Mouse (Mus musculus): Measurements from ENCODE around the gene Tpp1. TPM values are rescaled to one million over a fixed set of nuclear protein-coding genes. Genes with fewer than 3 reads are reported as not detected.

Tpp1 gene
- 10 to 100 TPM; 29.5 to 30.0 TPM for total RNA-seq (2021)
- long read RNA-seq, experiment 1, transcript Tpp1-201 (13 exons, 3,558 nt) = major isoform, 27 of 40 reads
- long read RNA-seq, experiment 1, partial matches to known transcripts = 10 of 40 reads
- long read RNA-seq, experiment 1, other reads (novel, unspliced or antisense) = 3 of 40 reads
- long read RNA-seq, experiment 2, transcript Tpp1-201 (13 exons, 3,558 nt) = major isoform, 15 of 29 reads
- long read RNA-seq, experiment 2, partial matches to known transcripts = 7 of 29 reads
- long read RNA-seq, experiment 2, other reads (novel, unspliced or antisense) = 7 of 29 reads

GRCm38 (mm10) chr7:105751491-105752433 lies at the start of gene Tpp1:
Tpp1 (minus strand) TSS chr7:105752235.
- DNase-seq = peak; percentile 78

- DNase-seq = no peak
Observed at GRCm38 (mm10) chr7:105796972-105797371, 44.9 kb upstream of the Tpp1 start.

- no peak for DNase-seq
Observed at GRCm38 (mm10) chr7:105795759-105796366, 43.8 kb upstream of the Tpp1 start.

GRCm38 (mm10) chr7:105793701-105794100 lies 41.7 kb upstream of the Tpp1 start:
- DNase-seq = no peak

GRCm38 (mm10) chr7:105791147-105791546 lies 39.1 kb upstream of the Tpp1 start:
- no peak for DNase-seq

GRCm38 (mm10) chr7:105787285-105788140 lies 35.5 kb upstream of the Tpp1 start, which contains the start of gene Dchs1:
Dchs1 (minus strand) TSS chr7:105787654.
- DNase-seq = peak; percentile 44

GRCm38 (mm10) chr7:105786506-105787284 lies 34.7 kb upstream of the Tpp1 start:
- DNase-seq = no peak

- DNase-seq = no peak
Observed at GRCm38 (mm10) chr7:105784556-105784955, 32.5 kb upstream of the Tpp1 start.

- DNase-seq = no peak
Observed at GRCm38 (mm10) chr7:105783861-105784260, 31.8 kb upstream of the Tpp1 start.

GRCm38 (mm10) chr7:105778553-105779265 lies 26.7 kb upstream of the Tpp1 start:
- DNase-seq = no peak

GRCm38 (mm10) chr7:105777797-105778552 lies 25.9 kb upstream of the Tpp1 start:
- peak; percentile 62 for DNase-seq

- no peak for DNase-seq
Observed at GRCm38 (mm10) chr7:105777316-105777715, 25.3 kb upstream of the Tpp1 start.

- DNase-seq = no peak
Observed at GRCm38 (mm10) chr7:105776026-105776425, 24.0 kb upstream of the Tpp1 start.

GRCm38 (mm10) chr7:105774661-105775060 lies 22.6 kb upstream of the Tpp1 start:
- no peak for DNase-seq

- no peak for DNase-seq
Observed at GRCm38 (mm10) chr7:105773041-105773440, 21.0 kb upstream of the Tpp1 start.

GRCm38 (mm10) chr7:105772331-105772730 lies 20.3 kb upstream of the Tpp1 start:
- DNase-seq = no peak

GRCm38 (mm10) chr7:105769959-105770358 lies 17.9 kb upstream of the Tpp1 start:
- DNase-seq = no peak

- no peak for DNase-seq
Observed at GRCm38 (mm10) chr7:105767729-105768165, 15.7 kb upstream of the Tpp1 start.

- DNase-seq = no peak
Observed at GRCm38 (mm10) chr7:105764331-105764730, 12.3 kb upstream of the Tpp1 start.

Measured in gastrocnemius, postnatal 10 days (tissue).